Mouse (Mus musculus): ENCODE data around the gene BC052040. TPM values are rescaled to one million over a fixed set of nuclear protein-coding genes. Genes with fewer than 3 reads are reported as not detected.

BC052040 gene
- total RNA-seq, 4 experiments from 2014 or later: 7.8 to 8.4 (median 8.0) TPM

- DNase-seq (ENCODE audit: low spot score in 2 of 2): no peak
These were observed 19.8 kb downstream of the BC052040 start for GRCm38 (mm10) chr2:115601280-115601679.

GRCm38 (mm10) chr2:115602116-115602515 lies 20.6 kb downstream of the BC052040 start:
- DNase-seq (ENCODE audit: low spot score in 2 of 2): no peak

- DNase-seq (ENCODE audit: low spot score in 2 of 2): no peak
These were observed 22.6 kb downstream of the BC052040 start for GRCm38 (mm10) chr2:115604132-115604531.

GRCm38 (mm10) chr2:115605829-115606336 lies 24.4 kb downstream of the BC052040 start:
- no peak for DNase-seq (ENCODE audit: low spot score in 2 of 2)

GRCm38 (mm10) chr2:115609020-115609419 lies 27.5 kb downstream of the BC052040 start:
- DNase-seq (ENCODE audit: low spot score in 2 of 2): no peak

DNA sequence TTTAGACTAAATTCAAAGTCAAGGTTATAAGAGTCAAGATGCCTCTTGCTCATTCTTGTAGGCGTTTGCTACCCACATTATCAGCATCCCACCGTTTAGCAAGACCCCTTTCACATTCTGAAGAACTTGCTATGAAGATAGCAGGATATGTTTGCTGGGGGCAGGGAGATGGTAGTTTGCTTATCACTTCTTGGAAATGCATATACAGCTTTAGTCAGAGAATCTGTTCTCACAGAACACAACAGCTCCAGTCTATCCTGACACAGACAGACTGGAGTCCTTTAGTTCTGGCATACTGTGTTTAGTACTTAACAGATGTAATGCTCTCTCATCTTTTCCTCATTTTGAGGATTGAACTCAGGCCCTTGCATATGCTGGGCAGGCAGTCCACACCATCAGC lies 28.6 kb downstream of the BC052040 start:
- no peak for DNase-seq (ENCODE audit: low spot score in 2 of 2)

DNA sequence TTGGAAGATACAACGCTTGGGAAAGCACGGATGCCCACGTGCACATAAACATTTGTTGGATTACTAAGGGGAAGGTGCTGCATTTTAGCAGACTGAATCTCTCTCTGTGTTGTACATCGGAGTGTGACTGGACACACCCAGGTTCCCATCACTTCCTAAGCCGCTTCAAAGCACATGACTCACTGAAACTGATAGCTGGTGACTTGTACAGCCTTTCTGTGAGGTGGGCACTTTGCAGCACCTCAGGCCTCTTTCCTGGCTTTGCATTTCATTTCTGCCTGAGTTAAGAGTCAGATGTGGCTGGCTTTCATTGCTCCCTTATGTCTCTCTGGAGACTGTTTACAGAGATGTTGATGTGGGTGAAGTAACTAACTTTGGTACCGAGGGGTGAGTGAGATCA lies 29.0 kb downstream of the BC052040 start:
- DNase-seq (ENCODE audit: low spot score in 2 of 2): no peak

DNA sequence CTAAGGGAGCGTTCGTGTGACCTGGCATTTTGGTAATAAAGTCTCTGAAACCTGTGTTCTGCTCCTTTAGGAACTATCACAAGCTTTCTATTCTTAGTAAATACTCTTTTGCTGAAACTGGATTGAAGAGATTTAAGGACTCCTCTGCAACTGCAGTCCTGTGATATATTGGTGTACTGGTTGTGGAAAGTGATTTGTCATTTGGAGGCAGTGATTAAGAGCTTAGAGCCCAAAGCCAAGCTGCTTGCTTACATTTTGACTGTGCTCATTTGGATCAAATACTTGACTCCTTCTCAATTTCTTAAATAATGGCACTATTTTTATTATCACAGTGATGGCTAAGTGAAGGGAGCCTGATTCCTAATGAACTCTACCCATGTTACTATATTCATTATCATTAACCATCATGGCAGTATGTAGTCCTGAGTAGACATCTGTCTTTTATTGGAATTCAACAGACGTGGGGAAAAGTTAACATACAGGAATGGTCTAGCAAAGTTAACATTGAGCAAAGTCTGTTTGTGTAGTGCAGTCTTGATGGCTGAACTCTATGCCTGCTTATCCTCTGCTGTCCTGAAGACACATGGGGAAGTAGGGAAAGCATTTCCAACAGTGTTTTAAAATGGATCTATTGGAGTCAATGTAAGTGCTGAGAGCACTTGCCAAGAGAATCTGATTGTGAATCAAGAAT lies 32.5 kb downstream of the BC052040 start:
- DNase-seq (ENCODE audit: low spot score in 2 of 2): no peak

GRCm38 (mm10) chr2:115628471-115628870 lies 47.0 kb downstream of the BC052040 start:
- DNase-seq (ENCODE audit: low spot score in 2 of 2): no peak

GRCm38 (mm10) chr2:115631031-115631434 lies 49.5 kb downstream of the BC052040 start:
- DNase-seq (ENCODE audit: low spot score in 2 of 2): no peak

- no peak for DNase-seq (ENCODE audit: low spot score in 2 of 2)
These were observed 50.3 kb downstream of the BC052040 start for GRCm38 (mm10) chr2:115631826-115632225.

DNA sequence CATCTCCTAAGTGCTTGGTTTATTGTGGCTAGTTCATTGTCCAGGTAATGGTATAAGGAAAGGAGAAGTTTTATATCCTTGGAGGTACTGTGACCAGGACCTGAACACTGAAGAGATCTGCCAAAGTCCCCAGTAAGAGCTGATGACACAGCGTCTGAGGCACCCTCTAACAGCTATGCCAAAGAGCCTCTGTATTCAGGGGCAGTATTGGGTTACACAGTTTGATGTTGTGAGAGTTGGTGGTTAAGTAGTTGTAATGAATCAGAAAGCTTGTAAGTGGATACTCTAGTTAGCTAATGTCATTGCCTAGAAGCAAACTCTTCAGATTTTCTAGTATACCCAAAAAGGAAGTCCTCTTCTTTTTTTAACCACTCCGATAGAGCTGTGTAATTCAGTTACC lies 68.7 kb downstream of the BC052040 start:
- DNase-seq (ENCODE audit: low spot score in 2 of 2): no peak

DNA sequence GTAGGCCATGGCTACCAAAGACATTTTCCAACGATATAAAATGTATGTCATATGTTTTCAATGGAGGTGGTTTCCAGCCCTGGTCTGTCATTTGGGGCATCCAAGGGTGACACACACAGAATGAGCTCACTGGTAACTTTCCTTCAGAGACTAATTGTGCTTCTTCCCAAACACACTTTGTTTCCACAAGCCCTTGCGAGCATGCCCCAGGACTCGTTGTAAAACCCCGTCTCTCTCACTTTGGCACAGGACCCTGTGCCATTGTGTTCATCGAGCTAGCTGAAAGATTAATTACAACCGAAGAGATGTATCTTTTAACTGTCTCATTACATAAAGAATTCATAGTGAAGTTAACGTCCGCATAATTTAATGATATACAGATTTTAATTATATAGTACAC lies 78.2 kb downstream of the BC052040 start:
- DNase-seq (ENCODE audit: low spot score in 2 of 2): no peak

- DNase-seq (ENCODE audit: low spot score in 2 of 2): no peak
These were observed 79.0 kb downstream of the BC052040 start for GRCm38 (mm10) chr2:115660213-115661120.

DNA sequence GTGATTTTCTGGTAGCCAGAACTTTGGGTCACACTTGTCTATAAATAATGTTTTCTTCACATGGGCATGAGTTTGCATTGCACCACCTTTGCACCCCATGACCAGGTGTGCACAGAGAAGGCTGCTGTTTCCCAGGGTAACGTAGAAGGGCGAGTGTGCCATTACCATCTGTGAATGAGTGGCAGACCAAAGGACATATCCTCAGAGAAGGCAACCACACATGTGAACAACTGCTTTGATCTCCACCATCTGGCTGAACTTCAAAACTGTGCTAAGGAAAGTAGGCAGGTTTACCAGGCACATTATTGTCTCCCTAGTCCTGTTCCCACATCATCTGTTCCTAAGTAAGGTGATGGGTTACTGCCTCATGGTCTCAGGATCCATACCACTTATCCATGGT lies 86.0 kb downstream of the BC052040 start:
- no peak for DNase-seq (ENCODE audit: low spot score in 2 of 2)

DNA sequence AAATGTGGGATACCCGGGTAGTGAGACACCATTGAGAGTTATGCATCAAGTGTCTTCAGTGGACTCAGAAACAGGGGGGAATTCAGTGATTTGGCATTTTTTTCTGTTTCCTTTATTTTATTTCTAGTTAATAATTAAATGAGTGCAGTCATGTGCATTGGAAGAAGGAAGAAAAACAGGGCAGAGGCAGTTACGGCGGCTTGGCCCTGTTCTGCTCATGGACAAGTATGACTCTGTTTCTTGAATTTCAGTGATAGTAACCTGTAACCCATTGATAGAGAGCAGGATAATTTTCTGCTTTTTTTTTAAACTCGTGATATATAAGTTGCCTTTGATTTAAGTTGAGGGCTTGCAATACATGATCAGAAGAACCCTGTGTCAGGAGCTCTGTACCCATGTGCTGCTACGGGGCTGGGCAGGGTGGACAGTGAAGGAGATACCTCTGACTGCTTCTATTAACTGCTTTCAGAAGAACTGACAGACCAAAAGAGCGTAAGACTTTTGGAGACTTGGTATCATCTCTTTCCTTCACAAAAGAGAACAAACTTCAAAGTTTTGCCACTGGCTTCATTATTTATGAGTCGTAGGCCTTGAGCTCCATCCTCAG lies 91.6 kb downstream of the BC052040 start:
- no peak for DNase-seq (ENCODE audit: low spot score in 2 of 2)

- no peak for DNase-seq (ENCODE audit: low spot score in 2 of 2)
These were observed 97.3 kb downstream of the BC052040 start for GRCm38 (mm10) chr2:115678786-115679185.

DNA sequence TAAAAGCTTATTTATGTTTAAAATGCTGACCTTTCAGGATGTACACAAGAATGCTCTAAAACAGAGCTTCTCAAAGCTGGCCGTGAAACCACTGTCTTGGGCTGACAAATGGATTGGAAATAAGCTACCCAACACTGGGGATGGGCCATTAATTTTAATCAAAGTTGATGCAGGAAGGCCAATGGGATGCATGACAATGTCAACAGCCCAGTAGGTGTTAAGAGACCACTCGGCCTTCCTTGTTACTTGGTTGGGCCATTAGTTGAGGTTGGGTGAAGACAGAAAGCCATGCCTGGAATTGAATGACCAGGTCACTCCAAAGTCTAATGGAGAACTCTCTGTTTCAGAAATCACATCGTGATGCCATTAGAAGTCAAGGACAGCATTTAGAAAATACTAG lies 103.7 kb downstream of the BC052040 start:
- DNase-seq (ENCODE audit: low spot score in 2 of 2): no peak

DNA sequence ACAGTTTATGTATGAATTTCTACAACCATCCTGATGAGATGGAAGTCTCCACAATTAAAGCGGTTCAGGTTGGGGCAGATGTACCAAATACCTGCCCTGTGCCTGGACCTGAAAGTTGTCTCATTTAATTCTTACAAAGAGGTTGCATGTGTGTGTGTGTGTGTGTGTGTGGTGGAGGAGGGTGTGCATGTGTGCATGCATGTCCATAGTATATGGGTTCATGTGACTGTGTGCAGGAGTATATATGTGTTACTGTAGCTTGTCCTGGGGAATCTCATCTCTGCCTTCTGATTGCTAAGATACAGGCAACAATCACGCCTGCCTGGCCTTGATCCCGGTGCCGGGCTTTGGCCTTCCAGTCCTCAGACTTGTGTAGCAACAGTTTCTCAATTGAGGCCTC lies 106.1 kb downstream of the BC052040 start:
- no peak for DNase-seq (ENCODE audit: low spot score in 2 of 2)

DNA sequence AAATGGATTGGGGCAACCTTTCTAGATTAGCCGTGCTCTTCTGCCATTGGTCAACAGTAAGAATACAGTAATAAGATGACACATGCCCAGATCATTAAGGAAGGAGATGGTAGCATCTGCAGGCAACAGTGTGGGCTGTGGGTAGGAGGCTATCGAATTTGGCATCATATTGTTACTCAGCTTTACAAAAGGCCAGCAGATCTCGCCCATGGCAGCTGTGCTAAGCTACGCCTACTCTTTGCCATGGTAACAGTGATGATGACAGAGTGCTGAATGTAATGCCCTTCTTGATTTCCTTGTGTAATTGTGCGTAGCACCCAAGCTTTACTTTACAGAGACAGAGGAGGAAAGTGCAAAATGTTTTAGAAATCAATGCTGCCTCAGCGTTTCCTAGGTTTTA lies 106.8 kb downstream of the BC052040 start:
- DNase-seq (ENCODE audit: low spot score in 2 of 2): peak; percentile 12 to 76

DNA sequence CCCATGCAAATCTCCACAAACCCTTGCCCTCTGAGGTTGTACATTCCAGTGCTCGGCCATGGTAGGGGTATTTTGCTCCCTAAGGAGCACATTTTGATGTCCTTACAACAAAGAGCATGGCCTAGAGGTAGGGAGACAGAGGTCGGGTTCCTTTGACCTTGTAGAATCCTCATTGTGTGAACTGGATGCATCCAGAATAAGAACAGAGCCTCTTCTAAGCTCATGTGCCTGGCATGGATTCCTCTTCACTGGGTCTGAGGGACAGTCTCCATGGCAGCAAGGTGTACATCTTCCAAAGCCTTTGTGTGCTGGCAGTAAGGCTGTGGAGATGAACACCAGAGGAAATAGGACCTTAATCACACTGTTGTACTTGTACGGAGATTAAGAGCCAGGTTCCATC lies 112.3 kb downstream of the BC052040 start:
- DNase-seq (ENCODE audit: low spot score in 2 of 2): no peak

- no peak for DNase-seq (ENCODE audit: low spot score in 2 of 2)
These were observed 112.9 kb downstream of the BC052040 start for GRCm38 (mm10) chr2:115694386-115694785.
